ENCODE assay signal across 28 mouse cellular contexts in the genomic region with DNA sequence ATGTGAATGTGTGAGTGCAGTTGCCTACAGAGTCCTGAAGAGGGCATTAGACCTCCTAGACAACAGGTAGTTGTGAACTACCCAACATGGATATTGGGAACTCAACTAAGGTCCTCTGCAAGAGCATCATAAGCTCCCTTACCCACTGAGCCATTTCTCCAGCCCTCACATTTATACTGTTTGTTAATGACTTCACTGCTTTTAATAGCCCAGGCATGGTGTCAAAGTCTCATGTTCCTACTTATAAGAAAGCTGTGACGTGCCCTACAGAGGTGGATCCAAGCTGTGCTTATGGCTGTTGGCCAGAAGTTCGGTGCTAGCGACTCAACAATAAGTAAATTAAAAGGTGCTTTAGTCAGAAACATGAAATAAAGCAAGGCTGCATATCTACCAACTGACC.
DNase-seq lines count a peak whose midpoint lies in the region; ATAC-seq and TF ChIP-seq lines count a peak whose summit lies in the region.
"Had no signal": no experiment of that assay in that cellular context is flagged by ENCODE, and none has a peak within 500 bp of the region (broad histone marks: within the 10 kb centered on the region; RNA-seq: fewer than 3 reads in every experiment).

No protein-coding gene starts in this region.

- no peak overlapping the region for H3K4me3 ChIP-seq in E14TG2a.4 (replicated peaks; ENCODE audit: low read length)
- no peak overlapping the region for H3K4me3 ChIP-seq in heart, embryonic 11.5 days (ENCODE audit: low read depth, low read length)
- H3K4me3 ChIP-seq in heart, embryonic 16.5 days (ENCODE audit: low read length), result no peak overlapping the region
- H3K4me3 ChIP-seq: erythroblast, embryonic 14.5 days; hindbrain, embryonic 10.5 days; hindbrain, embryonic 15.5 days had no signal

- TF ChIP-seq CTCF in E14TG2a.4 (conservative IDR thresholded peaks at IDR 0.05; ENCODE audit: low read length), result peak; percentile 47; the same call in 1 of the 2 replicates

- ATAC-seq in heart, embryonic 11.5 days (replicated peaks; ENCODE audit: insufficient number of reproducible peaks, low FRiP score, low TSS enrichment), result no peak
- no peak; the same call in 1 of the 2 replicates for ATAC-seq in heart, embryonic 16.5 days (replicated peaks; ENCODE audit: extremely low read depth, insufficient read depth, low FRiP score)
- ATAC-seq: forebrain, embryonic 16.5 days; inflammation-experienced regulatory T-cells, adult 6 months had no signal

- 83% methylated on average over 3 of the region's 3 CpGs for WGBS in heart, embryonic 11.5 days (ENCODE audit: insufficient replicate concordance)
- WGBS in heart, embryonic 16.5 days, result 59% methylated on average over 3 of the region's 3 CpGs

- peak; percentile 69 for DNase-seq in heart, adult 11 months
- no peak for DNase-seq in heart, postnatal 25 days (ENCODE audit: low spot score)
- no peak for DNase-seq in lung, adult 18-20 months
- no peak for DNase-seq in adrenal gland, postnatal 4 days (ENCODE audit: low spot score in 2 of 2)
- no peak for DNase-seq in liver
- DNase-seq: adrenal gland, postnatal 14 days; cerebellum, adult 11-12 months; cerebellum, adult 9-11 months; gastrocnemius, postnatal 14 days; kidney, adult 2 months; layer of hippocampus, adult 9-11 months; lung, postnatal 36 days; midbrain, embryonic 14.5 days; right cerebral cortex, adult 18-20 months; spleen, adult 18-20 months; thymus, postnatal 14 days had no signal

- no peaks in the 10 kb centered on the region for H3K36me3 ChIP-seq in E14TG2a.4 (ENCODE audit: insufficient read depth, low read length)
- no peaks in the 10 kb centered on the region for H3K36me3 ChIP-seq in heart, embryonic 11.5 days (ENCODE audit: control insufficient read depth, insufficient read depth, low read length)
- no peaks in the 10 kb centered on the region for H3K36me3 ChIP-seq in heart, embryonic 16.5 days (ENCODE audit: control insufficient read depth, insufficient read depth)
- H3K36me3 ChIP-seq: G1E; hindbrain, embryonic 10.5 days; hindbrain, embryonic 15.5 days had no signal

- intact Hi-C loops in heart, postnatal 25 days (cut with DNase I), result no loop called here

- peak overlapping the region; percentile 39; the same call in 1 of the 2 replicates for H3K4me2 ChIP-seq in heart, embryonic 11.5 days
- peak overlapping the region; percentile 50 for H3K4me2 ChIP-seq in heart, embryonic 16.5 days (ENCODE audit: low read depth, low read length)
- H3K4me2 ChIP-seq: hindbrain, embryonic 15.5 days; liver, embryonic 11.5 days had no signal

- H3K9ac ChIP-seq in heart, embryonic 11.5 days (ENCODE audit: low read depth, low read length), result no peak overlapping the region
- H3K9ac ChIP-seq in heart, embryonic 16.5 days (ENCODE audit: low read length), result peak overlapping the region; percentile 44
- H3K9ac ChIP-seq: hindbrain, embryonic 15.5 days had no signal

- peak overlapping the region; percentile 63 for H3K27ac ChIP-seq in heart, embryonic 11.5 days (ENCODE audit: low read depth, low read length)
- peak overlapping the region; percentile 90 for H3K27ac ChIP-seq in heart, embryonic 16.5 days (ENCODE audit: low read length)
- H3K27ac ChIP-seq: hindbrain, embryonic 10.5 days; hindbrain, embryonic 15.5 days; kidney, postnatal 0 days had no signal

- 0 out of 2 replicates have a peak, but pooled peaks cover 3% of the 10 kb centered on the region for H3K27me3 ChIP-seq in E14TG2a.4 (ENCODE audit: insufficient read depth, low read length)
- no peaks in the 10 kb centered on the region for H3K27me3 ChIP-seq in heart, embryonic 11.5 days (ENCODE audit: control insufficient read depth, insufficient read depth, low read length)
- H3K27me3 ChIP-seq in heart, embryonic 16.5 days (ENCODE audit: control insufficient read depth, insufficient read depth, low read length), result no peaks in the 10 kb centered on the region
- H3K27me3 ChIP-seq: CH12.LX; hindbrain, embryonic 15.5 days had no signal

- H3K4me1 ChIP-seq in E14TG2a.4 (replicated peaks; ENCODE audit: low read depth, low read length), result no peaks in the 10 kb centered on the region
- H3K4me1 ChIP-seq in heart, embryonic 11.5 days (ENCODE audit: control insufficient read depth, insufficient read depth, low read length), result peaks cover 14% of the 10 kb centered on the region
- peaks cover 31% of the 10 kb centered on the region for H3K4me1 ChIP-seq in heart, embryonic 16.5 days (ENCODE audit: control insufficient read depth, insufficient read depth, low read length)

- no peaks in the 10 kb centered on the region for H3K9me3 ChIP-seq in E14TG2a.4 (ENCODE audit: low read length)
- no peaks in the 10 kb centered on the region for H3K9me3 ChIP-seq in heart, embryonic 11.5 days (replicated peaks; ENCODE audit: control insufficient read depth, low read length)
- H3K9me3 ChIP-seq in heart, embryonic 16.5 days (replicated peaks; ENCODE audit: control insufficient read depth, low read length), result no peaks in the 10 kb centered on the region
- H3K9me3 ChIP-seq: G1E; hindbrain, embryonic 10.5 days; hindbrain, embryonic 15.5 days had no signal
